Mouse (Mus musculus) adrenal gland, postnatal 36 days (tissue): ENCODE data around the gene Sos1. TPM values are rescaled to one million over a fixed set of nuclear protein-coding genes. Genes with fewer than 3 reads are reported as not detected.
"Not testable (repeated sequence)": the region's sequence is repeated elsewhere in the genome, so short reads cannot be mapped to it uniquely, and the experiment has no call there.

Source experiments
- DNase-seq, 2 experiments: peaks; one replicate each; pipeline ENCODE4 v3.0.0; 2021; ENCODE audit warnings: mixed read lengths in 1 of 2
- total RNA-seq, 2 experiments: library from RNA; stranded (reverse); gene quantifications; 2 replicates each; pipeline ENCODE4 v1.2.3; 2021

The Sos1 gene
- total RNA-seq, 2 experiments from 2014 or later: 28.1 to 29.3 TPM

GRCm38 (mm10) chr17:80420998-80421397 lies 59.3 kb downstream of the Sos1 start:
- DNase-seq: no peak

GRCm38 (mm10) chr17:80418572-80419210 lies 61.6 kb downstream of the Sos1 start:
- no peak for DNase-seq

- no peak for DNase-seq
Observed at GRCm38 (mm10) chr17:80411182-80411581, 69.1 kb downstream of the Sos1 start.

DNA sequence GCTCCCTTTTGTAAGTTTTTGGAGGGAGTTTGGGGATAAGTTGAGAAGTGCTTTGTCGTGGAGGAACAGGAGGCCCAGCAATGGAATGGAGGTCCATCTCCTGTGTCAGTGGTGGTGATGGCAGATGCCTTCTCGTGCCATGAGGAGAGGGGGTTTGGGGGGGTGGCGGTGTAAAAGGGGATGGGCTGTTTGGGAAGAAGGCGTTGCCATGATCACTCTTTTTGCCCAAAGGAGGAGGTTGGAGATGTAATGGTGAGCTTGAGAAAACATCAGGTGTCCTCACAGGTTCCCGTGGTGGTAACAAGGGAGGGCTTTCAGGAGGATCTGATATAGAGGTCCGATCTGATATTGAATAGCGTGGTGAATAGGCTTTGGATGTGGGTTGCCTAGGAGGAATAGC lies 82.0 kb downstream of the Sos1 start:
- DNase-seq: no peak

GRCm38 (mm10) chr17:80391423-80392403 lies 88.5 kb downstream of the Sos1 start:
- DNase-seq: peak; percentile 56 to 69

DNA sequence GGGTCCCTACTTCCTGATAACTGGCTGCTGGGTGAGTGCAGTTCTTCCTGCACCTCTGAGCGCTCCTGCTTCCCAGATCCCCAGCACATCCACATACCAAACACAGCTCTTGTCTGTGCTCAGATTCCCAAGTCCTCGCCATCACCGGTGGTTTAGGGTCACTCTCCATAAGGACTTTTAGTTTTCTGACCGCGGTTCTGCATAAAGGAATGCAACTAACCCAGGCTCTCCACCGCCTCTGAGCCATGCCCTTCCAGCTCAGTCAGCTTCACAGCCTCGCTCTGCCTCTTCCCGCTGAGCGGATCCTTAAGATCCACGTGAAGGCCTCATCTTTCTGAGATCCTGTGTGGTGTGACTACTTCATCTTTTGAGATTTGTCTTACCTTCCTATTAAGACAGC lies 90.2 kb downstream of the Sos1 start:
- no peak for DNase-seq

DNA sequence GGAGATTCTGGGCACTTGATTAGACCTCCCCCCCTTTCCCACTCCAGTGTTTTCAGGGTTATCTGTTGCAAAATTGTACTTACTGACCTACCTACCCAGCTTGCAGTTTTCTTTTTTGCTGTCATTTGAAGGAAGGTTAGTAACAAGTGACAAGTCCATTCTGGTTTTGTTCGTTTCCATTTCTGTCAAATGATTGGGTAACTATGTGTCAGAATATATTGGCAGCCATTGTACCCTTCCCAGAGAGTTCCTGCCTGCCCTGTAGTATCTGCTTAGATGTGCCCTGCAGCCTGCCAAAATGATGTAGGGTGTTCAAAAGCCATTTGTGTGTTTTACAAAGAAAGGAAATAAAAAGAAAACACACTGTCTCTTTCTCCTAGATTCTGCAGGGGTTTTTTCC lies 94.6 kb downstream of the Sos1 start:
- no peak for DNase-seq

DNA sequence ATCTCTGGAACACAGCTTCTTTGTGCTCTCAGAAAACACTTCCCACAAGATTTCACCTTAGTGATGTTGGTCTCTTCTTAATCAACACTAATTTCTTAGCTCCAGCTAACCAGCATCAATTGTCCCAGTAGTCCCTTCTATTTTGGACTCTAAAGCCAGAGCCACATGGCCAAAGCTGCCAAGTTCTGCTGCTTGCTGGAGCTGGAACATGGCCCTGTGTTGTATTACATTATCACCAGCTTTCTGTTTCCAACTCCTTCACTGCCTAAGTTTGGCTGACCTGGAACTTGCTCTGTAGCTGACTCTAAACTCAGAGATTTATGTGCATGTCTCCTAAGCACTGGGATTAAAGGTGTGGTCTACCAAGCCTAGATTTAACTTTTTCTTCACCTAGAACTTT lies 101.9 kb downstream of the Sos1 start:
- DNase-seq: not testable (repeated sequence)

DNA sequence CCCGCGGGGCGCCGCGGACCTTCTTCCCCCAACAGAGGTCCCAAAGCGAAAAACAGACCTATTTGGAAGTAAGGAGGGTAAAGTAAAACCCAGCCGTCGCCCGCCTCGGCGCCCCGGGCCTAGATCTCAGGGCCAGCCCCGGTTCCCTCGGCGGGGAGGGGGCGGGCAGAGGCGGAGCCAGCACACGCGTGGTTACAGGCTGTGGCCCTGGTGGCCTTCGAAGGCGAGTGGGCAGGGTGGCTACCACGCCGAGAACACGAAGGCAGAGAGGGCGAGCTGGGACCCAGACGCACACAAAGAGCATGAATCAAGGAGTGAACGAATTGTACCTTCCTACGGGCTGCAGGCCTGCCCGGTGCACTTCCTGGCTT lies 106.5 kb downstream of the Sos1 start:
- no peak for DNase-seq

DNA sequence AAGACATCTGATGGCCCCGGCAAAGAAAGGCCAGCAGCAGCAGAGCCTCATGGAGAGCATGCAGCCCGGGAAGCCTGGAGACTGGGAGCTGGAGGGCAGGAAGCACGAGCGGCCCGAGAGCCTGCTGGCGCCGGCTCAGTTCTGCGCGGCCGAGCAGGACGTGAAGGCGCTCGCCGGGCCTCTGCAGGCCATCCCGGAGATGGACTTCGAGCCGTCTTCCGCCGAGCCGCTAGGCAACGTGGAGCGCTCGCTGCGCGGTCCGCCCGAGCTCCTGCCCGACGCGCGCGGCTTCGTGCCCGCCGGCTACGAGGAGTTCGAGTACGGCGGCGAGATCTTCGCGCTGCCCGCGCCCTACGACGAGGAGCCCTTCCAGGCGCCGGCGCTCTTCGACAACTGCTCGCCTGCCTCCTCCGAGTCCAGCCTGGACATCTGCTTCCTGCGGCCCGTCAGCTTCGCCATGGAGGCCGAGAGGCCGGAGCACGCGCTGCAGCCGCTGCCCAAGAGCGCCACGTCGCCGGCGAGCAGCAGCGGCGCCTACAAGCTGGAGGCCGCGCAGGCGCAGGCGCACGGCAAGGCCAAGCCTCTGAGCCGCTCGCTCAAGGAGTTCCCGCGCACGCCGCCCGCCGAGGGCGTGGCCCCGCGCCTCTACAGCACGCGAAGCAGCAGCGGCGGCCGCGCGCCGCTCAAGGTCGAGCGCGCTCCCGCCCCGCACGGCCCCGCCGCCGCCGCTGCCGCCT lies 107.1 kb downstream of the Sos1 start, which contains the start of gene Gm10190:
TSS of gene Gm10190 (minus strand) at position 553 of the 737 bp plus-strand sequence.
- peak; percentile 92 to 94 for DNase-seq

GRCm38 (mm10) chr17:80368606-80369005 lies 111.6 kb downstream of the Sos1 start:
- no peak for DNase-seq

DNA sequence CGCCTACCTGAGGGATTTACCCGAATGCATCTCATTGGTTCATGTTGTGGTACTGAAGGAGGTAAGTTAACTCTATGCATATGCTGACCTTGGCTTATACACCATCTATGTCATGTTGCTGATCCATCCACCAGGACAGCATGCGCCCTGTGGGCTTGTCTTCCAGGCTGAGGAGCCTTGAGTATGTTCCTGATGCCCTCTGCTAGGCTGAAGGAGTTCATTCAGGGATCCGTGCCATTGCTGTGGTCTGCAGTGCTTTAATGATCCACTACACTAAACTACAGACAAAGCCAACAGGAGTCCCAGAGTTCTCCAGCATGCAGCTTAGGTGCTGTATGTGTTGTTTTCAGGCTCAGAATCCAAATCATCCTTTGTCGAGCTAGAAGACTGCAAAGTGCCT lies 113.0 kb downstream of the Sos1 start:
- peak in 1 of 2 experiments; percentile 7 for DNase-seq

DNA sequence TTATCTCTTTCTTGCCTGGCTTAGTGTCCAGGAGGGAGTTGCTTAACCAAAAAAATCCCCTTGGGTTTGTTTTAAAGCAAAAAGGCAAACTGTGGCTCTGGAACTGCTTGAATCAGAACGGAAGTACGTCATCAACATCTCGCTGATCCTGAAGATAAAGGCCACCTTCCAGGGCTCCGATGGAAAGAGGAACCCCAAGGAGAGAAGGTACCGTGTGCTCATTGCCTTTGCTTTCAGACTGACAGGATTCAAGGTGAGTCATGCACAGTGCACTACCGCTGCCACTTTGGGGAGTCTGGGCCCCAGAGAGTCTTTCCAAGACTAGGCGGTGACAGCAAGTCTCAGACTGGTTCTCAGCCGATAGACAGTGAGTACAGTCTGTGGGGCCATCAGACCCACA lies 120.0 kb downstream of the Sos1 start:
- DNase-seq: no peak

GRCm38 (mm10) chr17:80347234-80347633 lies 133.0 kb downstream of the Sos1 start:
- no peak for DNase-seq

- no peak for DNase-seq
Observed at GRCm38 (mm10) chr17:80346591-80347125, 133.6 kb downstream of the Sos1 start.

DNA sequence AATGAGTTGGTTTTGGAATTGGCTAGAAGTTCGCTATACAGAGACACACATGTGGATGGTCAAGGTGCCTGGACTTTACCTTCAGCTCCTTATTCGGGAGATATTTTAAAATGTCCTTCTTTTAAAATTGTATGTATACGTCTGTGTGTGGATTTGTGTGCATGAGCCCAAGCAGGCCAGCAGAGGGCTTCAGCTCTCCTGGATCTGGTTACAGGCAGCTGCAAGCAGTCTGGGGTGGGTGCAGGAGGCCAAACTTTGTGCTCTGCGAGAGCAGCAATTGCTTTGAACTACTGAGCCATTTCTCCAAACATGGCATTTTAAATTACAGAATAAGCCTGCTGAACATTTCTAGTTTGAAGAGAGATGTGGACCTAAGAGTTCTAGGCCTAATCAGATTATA lies 135.0 kb downstream of the Sos1 start:
- peak in 1 of 2 experiments; percentile 18 for DNase-seq

Other genes starting within 250 kb of the Sos1 start
- gene Morn2, start 190.2 kb downstream of the Sos1 start, total RNA-seq: 10 to 100 TPM; 13.7 to 17.6 TPM
- 10 to 100 TPM; 11.9 to 12.7 TPM for gene Dhx57, start 190.0 kb downstream of the Sos1 start, total RNA-seq
- gene Arhgef33, start 173.0 kb downstream of the Sos1 start, total RNA-seq: under 1 TPM in 1 of 2 experiments, not detected in 1; 0.63 TPM
- gene Gm10190, start 106.9 kb downstream of the Sos1 start, total RNA-seq: 1 to 10 TPM in 1 of 2 experiments, not detected in 1; 1.1 TPM
- under 1 TPM in 1 of 2 experiments, not detected in 1; 0.20 TPM for gene Cdkl4, start 97.4 kb upstream of the Sos1 start, total RNA-seq
- 10 to 100 TPM; 45.0 to 50.5 TPM for gene Map4k3, start 248.0 kb upstream of the Sos1 start, total RNA-seq